Mouse (Mus musculus) cerebellum, adult 2 months (tissue): ENCODE results near the gene Gm16181.

Experiments
- CTCF ChIP-seq: fragments of 200-500 bp; IDR thresholded peaks from 2 replicates; pipeline ENCODE4 v1.5.1; 2011; ENCODE audit warnings: low read depth, mild to moderate bottlenecking, control low read depth, low read length, moderate library complexity, borderline replicate concordance; ENCODE audit not compliant: insufficient read depth
- POLR2A ChIP-seq: fragments of 200-500 bp; IDR thresholded peaks from 2 replicates; pipeline ENCODE4 v1.6.1; 2011; ENCODE audit warnings: low read length, control low read depth, borderline replicate concordance; ENCODE audit not compliant: insufficient read depth

DNA sequence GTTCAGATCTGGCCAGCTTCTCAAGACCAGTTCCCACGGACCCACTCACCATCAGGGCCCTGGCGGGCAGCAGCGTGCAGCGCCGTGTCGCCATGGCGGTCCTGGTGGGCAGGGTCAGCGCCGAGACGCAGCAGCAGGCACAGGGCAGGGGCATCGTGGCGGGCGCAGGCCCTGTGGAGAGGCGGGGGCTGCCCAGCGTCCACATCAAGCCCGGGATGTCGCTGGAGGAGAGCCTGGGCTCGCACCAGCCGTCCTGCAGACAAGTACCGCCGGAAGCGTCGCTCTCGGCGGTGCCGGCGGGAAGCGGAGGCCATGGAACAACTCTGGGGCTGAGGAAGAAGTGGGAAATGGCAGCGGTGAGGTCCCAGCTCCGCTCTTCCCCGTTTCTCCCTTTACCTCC lies 14.3 kb downstream of the Gm16181 start:
- TF ChIP-seq POLR2A (no peak), CTCF (no peak)
